ENCODE assay signal across 8 mouse cellular contexts in genomic region chr1:134063773-134064125, GRCm38 (mm10). TPM values are rescaled to one million over a fixed set of nuclear protein-coding genes. Genes with fewer than 3 reads are reported as not detected.
DNase-seq lines count a peak whose midpoint lies in the region; ATAC-seq lines count a peak whose summit lies in the region.
"Had no signal": no experiment of that assay in that cellular context is flagged by ENCODE, and none has a peak within 500 bp of the region (broad histone marks: within the 10 kb centered on the region; RNA-seq: fewer than 3 reads in every experiment).

No protein-coding gene starts in this region.

- peak overlapping the region; percentile 27 for H3K4me3 ChIP-seq in brown adipose tissue, adult 24 weeks (ENCODE audit: insufficient read depth, low read depth, low read length)
- H3K4me3 ChIP-seq in forebrain, embryonic 16.5 days (replicated peaks; ENCODE audit: low read length) = no peak overlapping the region
- no peak overlapping the region for H3K4me3 ChIP-seq in intestine, embryonic 16.5 days (ENCODE audit: low read length)
- no peak overlapping the region for H3K4me3 ChIP-seq in stomach, embryonic 14.5 days (ENCODE audit: low read depth, low read length)
- H3K4me3 ChIP-seq: erythroblast, embryonic 14.5 days had no signal

- peak overlapping the region; percentile 41 for H3K4me2 ChIP-seq in forebrain, embryonic 16.5 days (ENCODE audit: low read length)
- peak overlapping the region; percentile 40 for H3K4me2 ChIP-seq in intestine, embryonic 16.5 days (ENCODE audit: low read depth, low read length)
- H3K4me2 ChIP-seq in stomach, embryonic 14.5 days (replicated peaks; ENCODE audit: low read depth, low read length) = peak overlapping the region; percentile 40

- no peaks in the 10 kb centered on the region for H3K27me3 ChIP-seq in forebrain, embryonic 16.5 days (replicated peaks; ENCODE audit: control insufficient read depth, insufficient read depth, low read length)
- H3K27me3 ChIP-seq in intestine, embryonic 16.5 days (replicated peaks; ENCODE audit: control insufficient read depth, insufficient read depth, low read length) = no peaks in the 10 kb centered on the region
- no peaks in the 10 kb centered on the region for H3K27me3 ChIP-seq in stomach, embryonic 14.5 days (ENCODE audit: control insufficient read depth, insufficient read depth, low read length)

- 4% methylated on average over 9 of the region's 9 CpGs for WGBS in forebrain, embryonic 16.5 days
- 30% methylated on average over 9 of the region's 9 CpGs for WGBS in intestine, embryonic 16.5 days
- 21% methylated on average over 9 of the region's 9 CpGs for WGBS in stomach, embryonic 14.5 days

- H3K4me1 ChIP-seq in brown adipose tissue, adult 24 weeks (ENCODE audit: control insufficient read depth, insufficient read depth, insufficient read length, low read length) = peaks cover 50% of the 10 kb centered on the region
- peaks cover 65% of the 10 kb centered on the region for H3K4me1 ChIP-seq in forebrain, embryonic 16.5 days (replicated peaks; ENCODE audit: control insufficient read depth, insufficient read depth, low read length)
- H3K4me1 ChIP-seq in intestine, embryonic 16.5 days (ENCODE audit: control insufficient read depth, insufficient read depth, low read length) = peaks cover 72% of the 10 kb centered on the region
- H3K4me1 ChIP-seq in stomach, embryonic 14.5 days (ENCODE audit: control insufficient read depth, insufficient read depth, low read length) = peaks cover 79% of the 10 kb centered on the region

- H3K9me3 ChIP-seq in forebrain, embryonic 16.5 days (ENCODE audit: control insufficient read depth, low read length) = no peaks in the 10 kb centered on the region
- H3K9me3 ChIP-seq in intestine, embryonic 16.5 days (ENCODE audit: control insufficient read depth, low read length) = no peaks in the 10 kb centered on the region
- H3K9me3 ChIP-seq in stomach, embryonic 14.5 days (ENCODE audit: control insufficient read depth, low read depth, low read length) = no peaks in the 10 kb centered on the region

- H3K9ac ChIP-seq in forebrain, embryonic 16.5 days (replicated peaks; ENCODE audit: low read depth, low read length) = peak overlapping the region; percentile 59
- H3K9ac ChIP-seq in intestine, embryonic 16.5 days (ENCODE audit: low read depth, low read length) = peak overlapping the region; percentile 64
- H3K9ac ChIP-seq in stomach, embryonic 14.5 days (replicated peaks; ENCODE audit: low read depth, low read length) = peak overlapping the region; percentile 12; the same call in 1 of the 2 replicates

- no peaks in the 10 kb centered on the region for H3K36me3 ChIP-seq in forebrain, embryonic 16.5 days (ENCODE audit: control insufficient read depth, insufficient read depth)
- no peaks in the 10 kb centered on the region for H3K36me3 ChIP-seq in intestine, embryonic 16.5 days (ENCODE audit: control insufficient read depth, insufficient read depth, low read length)
- H3K36me3 ChIP-seq in stomach, embryonic 14.5 days (ENCODE audit: control insufficient read depth, insufficient read depth, low read length) = no peaks in the 10 kb centered on the region

- peak; percentile 74 for DNase-seq in lung, postnatal 10 days
- no peak for DNase-seq in embryo, embryonic 10 days (ENCODE audit: low spot score)
- no peak for DNase-seq in layer of hippocampus, adult 11-12 months (ENCODE audit: low spot score)

- H3K27ac ChIP-seq in brown adipose tissue, adult 24 weeks (replicated peaks; ENCODE audit: low read depth, low read length) = peak overlapping the region; percentile 90
- peak overlapping the region; percentile 97 for H3K27ac ChIP-seq in forebrain, embryonic 16.5 days (ENCODE audit: low read length)
- H3K27ac ChIP-seq in intestine, embryonic 16.5 days (ENCODE audit: low read length) = peak overlapping the region; percentile 92
- peak overlapping the region; percentile 98 for H3K27ac ChIP-seq in stomach, embryonic 14.5 days (ENCODE audit: low read length)

- ATAC-seq in forebrain, embryonic 16.5 days = no peak
- ATAC-seq in intestine, embryonic 16.5 days = no peak
- no peak for ATAC-seq in stomach, embryonic 14.5 days (ENCODE audit: insufficient number of reproducible peaks, insufficient read depth, low FRiP score, low read depth)

RNA-seq across cellular contexts. Expression of gene Btg2, which starts 15.2 kb away (rescaled TPM):
- polyA plus RNA-seq in brown adipose tissue, adult 24 weeks (2012; ENCODE audit: insufficient read depth, insufficient read length, missing spikeins) = 16.6 and 53.4 TPM in 2 replicates
- 56.0 and 66.4 TPM in 2 replicates for polyA plus RNA-seq in forebrain, embryonic 16.5 days (2015; fragmentation: Nextera tagmentation; extraction: Ambion mirVana)
- 42.9 and 43.2 TPM in 2 replicates for polyA plus RNA-seq in intestine, embryonic 16.5 days (2015; fragmentation: Nextera tagmentation; extraction: Ambion mirVana)
- polyA plus RNA-seq in stomach, embryonic 14.5 days (2014; fragmentation: Nextera tagmentation; extraction: Ambion mirVana) = 55.5 and 61.4 TPM in 2 replicates

RNA-seq across cellular contexts. Expression of gene Fmod, which starts 26.7 kb away (rescaled TPM):
- polyA plus RNA-seq in brown adipose tissue, adult 24 weeks (2012; ENCODE audit: insufficient read depth, insufficient read length, missing spikeins) = 0.38 and 0.55 TPM in 2 replicates
- polyA plus RNA-seq in forebrain, embryonic 16.5 days (2015; fragmentation: Nextera tagmentation; extraction: Ambion mirVana) = 7.8 and 12.6 TPM in 2 replicates
- polyA plus RNA-seq in intestine, embryonic 16.5 days (2015; fragmentation: Nextera tagmentation; extraction: Ambion mirVana) = 8.7 and 8.8 TPM in 2 replicates
- polyA plus RNA-seq in stomach, embryonic 14.5 days (2014; fragmentation: Nextera tagmentation; extraction: Ambion mirVana) = 7.2 and 7.6 TPM in 2 replicates
- polyA plus RNA-seq: erythroblast, embryonic 14.5 days had no signal

RNA-seq across cellular contexts. Expression of gene Chit1, which starts 47.3 kb away (rescaled TPM):
- not detected in 2 replicates for polyA plus RNA-seq in brown adipose tissue, adult 24 weeks (2012; ENCODE audit: insufficient read depth, insufficient read length, missing spikeins)
- polyA plus RNA-seq in forebrain, embryonic 16.5 days (2015; fragmentation: Nextera tagmentation; extraction: Ambion mirVana) = 0.14 TPM in 1 of 2 replicates, not detected in the other
- not detected in 2 replicates for polyA plus RNA-seq in intestine, embryonic 16.5 days (2015; fragmentation: Nextera tagmentation; extraction: Ambion mirVana)
- polyA plus RNA-seq in stomach, embryonic 14.5 days (2014; fragmentation: Nextera tagmentation; extraction: Ambion mirVana) = not detected in 2 replicates
- polyA plus RNA-seq: erythroblast, embryonic 14.5 days had no signal

Comparison
In these comparisons a context has a peak if more than half of its experiments do, and no peak if none do; other contexts are left out.
1. H3K9ac ChIP-seq: peak in every context shown above with its lines; median percentile 64 in intestine, embryonic 16.5 days; 59 in forebrain, embryonic 16.5 days; 12 in stomach, embryonic 14.5 days.